Mouse (Mus musculus) CH12.LX (cell line): ENCODE measurements around the gene Rps6. TPM values are rescaled to one million over a fixed set of nuclear protein-coding genes. Genes with fewer than 3 reads are reported as not detected.

Source experiments
- DNase-seq: peaks from one replicate; pipeline ENCODE4 v3.0.0-alpha.2; 2013; ENCODE audit errors: extremely low read depth
- H3K27ac ChIP-seq: 2 replicates; pipeline ENCODE4 v1.5.1; 2012; ENCODE audit warnings: low read depth, mild to moderate bottlenecking, control low read depth, moderate library complexity; ENCODE audit not compliant: insufficient read depth
- H3K27me3 ChIP-seq: replicated peaks from 2 replicates; pipeline ENCODE3; 2012; ENCODE audit warnings: inconsistent platforms
- H3K36me3 ChIP-seq, 2 experiments: replicated peaks in 1 of 2; 2 replicates each; pipeline versions ENCODE3 to v1.6.1; 2012; ENCODE audit warnings: inconsistent platforms in 1 of 2, low read length in 1 of 2, mild to moderate bottlenecking in 1 of 2, mixed read lengths in 1 of 2, moderate library complexity in 1 of 2; ENCODE audit not compliant: control insufficient read depth in 1 of 2, insufficient read depth in 1 of 2
- H3K4me1 ChIP-seq, 2 experiments: 2 replicates each; pipeline ENCODE4 v1.6.1; 2012; ENCODE audit warnings: inconsistent platforms in 1 of 2, moderate library complexity in 1 of 2; ENCODE audit not compliant: insufficient read depth in 2 of 2, control insufficient read depth in 1 of 2
- H3K4me2 ChIP-seq: 2 replicates; pipeline ENCODE4 v1.6.1; 2012; ENCODE audit warnings: low read depth, mild to moderate bottlenecking, control low read depth; ENCODE audit not compliant: poor library complexity, insufficient read depth, severe bottlenecking
- H3K4me3 ChIP-seq, 3 experiments: fragments of 150-350 bp in 1 of 3; sonication (generic) in 1 of 3; replicated peaks in 1 of 3; 2 replicates each; pipeline versions ENCODE3 to v1.5.1; 2011 to 2012; ENCODE audit warnings: low read depth in 2 of 3, low read length in 2 of 3, mild to moderate bottlenecking in 2 of 3, moderate library complexity in 2 of 3, control low read depth in 1 of 3, improper control_type of control experiment in 1 of 3, inconsistent platforms in 1 of 3, mixed read lengths in 1 of 3; ENCODE audit not compliant: poor library complexity in 1 of 3
- H3K79me2 ChIP-seq: replicated peaks from 2 replicates; pipeline ENCODE4 v1.6.1; 2012; ENCODE audit warnings: mild to moderate bottlenecking, moderate library complexity; ENCODE audit not compliant: control insufficient read depth, poor library complexity, insufficient read depth, severe bottlenecking; ENCODE audit errors: extremely low read depth
- H3K9ac ChIP-seq: 2 replicates; pipeline ENCODE4 v1.6.1; 2012; ENCODE audit warnings: low read depth, mild to moderate bottlenecking, control low read depth, moderate library complexity; ENCODE audit not compliant: insufficient read depth
- H3K9me3 ChIP-seq: replicated peaks from 2 replicates; pipeline ENCODE3; 2012; ENCODE audit warnings: low read length, inconsistent platforms, mixed read lengths
- CHD1 ChIP-seq: IDR thresholded peaks from 2 replicates; pipeline ENCODE4 v1.6.1; 2012; ENCODE audit warnings: low read depth, low read length, improper control_type of control experiment, inconsistent platforms
- CHD2 ChIP-seq: IDR thresholded peaks from 2 replicates; pipeline ENCODE4 v1.6.1; 2011; ENCODE audit warnings: low read length, improper control_type of control experiment
- CTCF ChIP-seq, 2 experiments: IDR thresholded peaks in 1 of 2; conservative IDR thresholded peaks in 1 of 2; 2 replicates each; pipeline ENCODE4 v1.5.1; 2011 to 2012; ENCODE audit warnings: low read depth in 2 of 2, low read length in 2 of 2, improper control_type of control experiment in 1 of 2, inconsistent platforms in 1 of 2, mild to moderate bottlenecking in 1 of 2, moderate library complexity in 1 of 2
- E2F4 ChIP-seq: IDR thresholded peaks from 2 replicates; pipeline ENCODE4 v1.6.1; 2011; ENCODE audit warnings: low read depth, low read length, improper control_type of control experiment; ENCODE audit not compliant: insufficient replicate concordance
- ELF1 ChIP-seq: IDR thresholded peaks from 2 replicates; pipeline ENCODE4 v1.6.1; 2014; ENCODE audit warnings: low read depth, mild to moderate bottlenecking, inconsistent platforms, low read length, improper control_type of control experiment
- EP300 ChIP-seq: IDR thresholded peaks from 2 replicates; pipeline ENCODE4 v1.6.1; 2011; ENCODE audit warnings: low read length, improper control_type of control experiment
- ETS1 ChIP-seq: conservative IDR thresholded peaks from 2 replicates; pipeline ENCODE4 v1.6.1; 2012; ENCODE audit warnings: low read depth, mild to moderate bottlenecking, inconsistent platforms, low read length, improper control_type of control experiment, moderate library complexity
- HCFC1 ChIP-seq: IDR thresholded peaks from 2 replicates; pipeline ENCODE4 v1.6.1; 2012; ENCODE audit warnings: low read depth, mild to moderate bottlenecking, inconsistent platforms, low read length, improper control_type of control experiment
- IRF4 ChIP-seq: IDR thresholded peaks from 2 replicates; pipeline ENCODE4 v1.6.1; 2014; ENCODE audit warnings: low read depth, mild to moderate bottlenecking, inconsistent platforms, low read length, improper control_type of control experiment
- JUN ChIP-seq: IDR thresholded peaks from 2 replicates; pipeline ENCODE4 v1.6.1; 2011; ENCODE audit warnings: low read depth, mild to moderate bottlenecking, low read length, improper control_type of control experiment, moderate library complexity; ENCODE audit not compliant: insufficient read depth
- JUND ChIP-seq: conservative IDR thresholded peaks from 2 replicates; pipeline ENCODE4 v1.6.1; 2011; ENCODE audit warnings: low read depth, low read length, improper control_type of control experiment
- KAT2A ChIP-seq: IDR thresholded peaks from 2 replicates; pipeline ENCODE4 v1.6.1; 2012; ENCODE audit warnings: low read length, improper control_type of control experiment, inconsistent platforms; ENCODE audit not compliant: insufficient replicate concordance
- MAFK ChIP-seq: IDR thresholded peaks from 2 replicates; pipeline ENCODE4 v1.6.1; 2011; ENCODE audit warnings: low read length, improper control_type of control experiment; ENCODE audit not compliant: insufficient replicate concordance
- MAZ ChIP-seq: IDR thresholded peaks from 2 replicates; pipeline ENCODE4 v1.6.1; 2012; ENCODE audit warnings: low read depth, mild to moderate bottlenecking, inconsistent platforms, low read length, improper control_type of control experiment, moderate library complexity
- MXI1 ChIP-seq: IDR thresholded peaks from 2 replicates; pipeline ENCODE4 v1.6.1; 2011; ENCODE audit warnings: mild to moderate bottlenecking, low read depth, low read length, improper control_type of control experiment
- NELFE ChIP-seq: IDR thresholded peaks from 2 replicates; pipeline ENCODE4 v1.6.1; 2011; ENCODE audit warnings: low read depth, low read length, improper control_type of control experiment
- NRF1 ChIP-seq: IDR thresholded peaks from 2 replicates; pipeline ENCODE4 v1.6.1; 2014; ENCODE audit warnings: low read depth, mild to moderate bottlenecking, inconsistent platforms, low read length, improper control_type of control experiment, moderate library complexity
- PAX5 ChIP-seq: IDR thresholded peaks from 2 replicates; pipeline ENCODE4 v1.6.1; 2012; ENCODE audit warnings: low read length, inconsistent platforms, mixed read lengths
- POLR2A ChIP-seq: IDR thresholded peaks from 2 replicates; pipeline ENCODE4 v1.6.1; 2011; ENCODE audit warnings: low read depth, mild to moderate bottlenecking, improper control_type of control experiment, low read length
- POLR2AphosphoS2 ChIP-seq: IDR thresholded peaks from 2 replicates; pipeline ENCODE4 v1.6.1; 2011; ENCODE audit warnings: low read depth, low read length, improper control_type of control experiment
- SMC3 ChIP-seq: IDR thresholded peaks from 2 replicates; pipeline ENCODE4 v1.6.1; 2011; ENCODE audit warnings: low read depth, low read length, improper control_type of control experiment
- TBP ChIP-seq: conservative IDR thresholded peaks from 2 replicates; pipeline ENCODE4 v1.6.1; 2011; ENCODE audit warnings: low read depth, low read length, improper control_type of control experiment
- TCF12 ChIP-seq: IDR thresholded peaks from 2 replicates; pipeline ENCODE4 v1.6.1; 2014; ENCODE audit warnings: low read depth, mild to moderate bottlenecking, inconsistent platforms, low read length, improper control_type of control experiment
- UBTF ChIP-seq: IDR thresholded peaks from 2 replicates; pipeline ENCODE4 v1.6.1; 2012; ENCODE audit warnings: low read depth, mild to moderate bottlenecking, inconsistent platforms, low read length, improper control_type of control experiment, moderate library complexity
- USF1 ChIP-seq: IDR thresholded peaks from 2 replicates; pipeline ENCODE4 v1.6.1; 2014; ENCODE audit warnings: low read depth, mild to moderate bottlenecking, inconsistent platforms, low read length, improper control_type of control experiment
- ZMIZ1 ChIP-seq: IDR thresholded peaks from 2 replicates; pipeline ENCODE4 v1.6.1; 2012; ENCODE audit warnings: low read depth, mild to moderate bottlenecking, inconsistent platforms, low read length, improper control_type of control experiment
- dilution Hi-C: fragments of 300-500 bp; cut with MboI; formaldehyde crosslinking; loops from 2 replicates; pipeline ENCODE4 v1.14.3; 2020; ENCODE audit warnings: low sequenced_read_pairs; ENCODE audit not compliant: extremely low pct_unique_long_range_greater_than_20kb, extremely low pct_ligation_motif_present
- in situ Hi-C: fragments of 300-500 bp; cut with MboI; formaldehyde crosslinking; loops from 3 replicates; pipeline ENCODE4 v1.14.3; 2019; ENCODE audit warnings: low sequenced_read_pairs, low pct_ligation_motif_present, low pct_unique_long_range_greater_than_20kb, mixed read lengths
- polyA plus RNA-seq: library from polyadenylated mRNA; unstranded; fragments of >175 nt; gene quantifications from 2 replicates; pipeline ENCODE4 v1.2.1, GENCODE M21; 2012; ENCODE audit warnings: low read depth; ENCODE audit not compliant: insufficient read length
- total RNA-seq, 2 experiments: library from RNA; depleted of rRNA; stranded (reverse); fragments of 300-350 nt in 1 of 2; fragments of >200 nt in 1 of 2; gene quantifications; 2 replicates each; pipeline ENCODE4 v1.2.3; 2012 to 2014

Rps6 gene
- total and polyA plus RNA-seq, 3 experiments = 2,128 to 3,826 (median 3,137) TPM

DNA sequence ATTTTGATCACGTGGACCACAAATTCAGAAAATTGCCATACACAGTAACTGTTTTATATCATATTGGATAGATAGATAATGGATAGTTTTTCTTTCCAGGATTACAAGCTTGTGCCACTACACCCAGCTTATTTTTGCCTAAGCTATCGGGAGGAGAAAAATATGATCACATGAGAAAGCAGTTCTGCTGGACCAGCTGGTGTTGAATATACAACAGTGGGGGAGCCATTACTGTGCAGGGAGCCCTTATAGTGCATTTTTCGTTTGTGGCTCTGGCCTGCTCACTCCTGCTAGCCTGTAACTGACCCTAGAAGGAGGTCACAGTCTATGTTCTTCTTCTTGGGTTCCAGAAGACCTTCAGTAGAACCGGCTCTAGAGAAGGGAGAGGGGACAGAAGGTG lies 15.9 kb upstream of the Rps6 start:
- in situ Hi-C loops = no loop called here
- Histone ChIP-seq H3K27me3 (peaks cover 15% of the 10 kb centered on the region), H3K27ac (no peak overlapping the region), H3K4me3 (no peak overlapping the region), H3K36me3 (no peaks in the 10 kb centered on the region), H3K4me2 (no peak overlapping the region), H3K4me1 (peaks cover 6 to 14% of the 10 kb centered on the region in 2 experiments), H3K9me3 (peaks cover 5% of the 10 kb centered on the region), H3K9ac (no peak overlapping the region), H3K79me2 (no peaks in the 10 kb centered on the region)
- DNase-seq = no peak
- TF ChIP-seq MXI1 (no peak), ETS1 (no peak), ELF1 (no peak), TCF12 (no peak), UBTF (no peak), POLR2AphosphoS2 (no peak), POLR2A (no peak), CHD2 (no peak), SMC3 (no peak), ZMIZ1 (no peak)
- dilution Hi-C loops = no loop called here

- Histone ChIP-seq H3K4me2 (no peak overlapping the region), H3K27ac (no peak overlapping the region), H3K79me2 (no peaks in the 10 kb centered on the region), H3K9me3 (peaks cover 5% of the 10 kb centered on the region)
- dilution Hi-C loops (no loop called here), in situ Hi-C loops (no loop called here)
- DNase-seq = no peak
- TF ChIP-seq SMC3 (no peak), CHD1 (no peak), UBTF (no peak), E2F4 (no peak), HCFC1 (no peak), NELFE (no peak), CTCF (conservative IDR thresholded peaks at IDR 0.05 in 1 of 2, IDR thresholded peaks at IDR 0.05 in 1 of 2; ENCODE audit: low read depth in 2 of 2, low read length in 2 of 2) (no peak), IRF4 (no peak), TBP (no peak), MAZ (no peak), JUN (no peak), EP300 (no peak), TCF12 (no peak), PAX5 (no peak), NRF1 (no peak), KAT2A (no peak), JUND (no peak), USF1 (no peak), POLR2AphosphoS2 (no peak), MAFK (no peak)
- TF ChIP-seq, all 38 proteins: peak for 0
- no peak overlapping the region for H3K9ac ChIP-seq
- H3K36me3 ChIP-seq = no peaks in the 10 kb centered on the region
- H3K4me1 ChIP-seq = peaks cover 6 to 14% of the 10 kb centered on the region in 2 experiments
- no peak overlapping the region for H3K4me3 ChIP-seq
- peaks cover 15% of the 10 kb centered on the region for H3K27me3 ChIP-seq
Measured at GRCm38 (mm10) chr4:86871988-86872387, 14.8 kb upstream of the Rps6 start.
